Mouse (Mus musculus) urinary bladder, postnatal 4 days (tissue): Measurements from ENCODE around the gene Olfr325.
"Not testable (repeated sequence)": the region's sequence is repeated elsewhere in the genome, so short reads cannot be mapped to it uniquely, and the experiment has no call there.

Source experiments
- DNase-seq, 2 experiments: peaks; one replicate each; pipeline ENCODE4 v3.0.0; 2021 to 2022; ENCODE audit warnings: low spot score in 2 of 2

Gene Olfr325

GRCm38 (mm10) chr11:58577430-58577829 is at the start of gene Olfr325:
Gene Olfr325 (plus strand): TSS chr11:58577730.
- DNase-seq: no peak

GRCm38 (mm10) chr11:58534736-58535135 is 42.8 kb upstream of the Olfr325 start, which contains the start of gene Olfr330:
Gene Olfr330 (minus strand): TSS chr11:58534836.
- not testable (repeated sequence) for DNase-seq

- DNase-seq: no peak
These were observed 31.2 kb upstream of the Olfr325 start, which contains the start of gene Olfr329-ps for GRCm38 (mm10) chr11:58546322-58546721. Gene Olfr329-ps (minus strand): TSS chr11:58546422.

DNA sequence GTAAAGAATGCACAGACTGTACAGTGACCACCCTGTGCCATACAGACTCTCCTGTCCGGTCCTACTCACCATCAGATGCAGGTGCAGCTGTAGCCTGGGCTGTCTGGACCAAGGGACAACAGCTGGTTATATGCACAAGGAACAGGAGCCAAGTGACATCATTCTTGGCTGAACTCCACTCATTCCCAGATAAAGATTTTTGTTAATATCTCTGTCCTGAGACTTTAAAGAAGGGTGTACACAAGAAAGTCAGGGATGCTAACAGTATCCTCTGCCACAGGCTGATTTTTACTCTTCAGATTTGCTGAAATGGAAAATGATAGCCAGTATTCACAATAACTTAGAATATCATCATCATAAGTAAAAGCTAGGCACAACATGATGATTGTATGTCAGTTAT is 22.0 kb upstream of the Olfr325 start, which contains the start of gene Olfr328:
Olfr328 (minus strand) TSS at position 101 of the 400 bp plus-strand sequence.
- DNase-seq: no peak

- no peak for DNase-seq
These were observed 7.1 kb upstream of the Olfr325 start, which contains the start of gene Olfr224 for GRCm38 (mm10) chr11:58570405-58570804. Gene Olfr224 (minus strand): TSS chr11:58570553.

DNA sequence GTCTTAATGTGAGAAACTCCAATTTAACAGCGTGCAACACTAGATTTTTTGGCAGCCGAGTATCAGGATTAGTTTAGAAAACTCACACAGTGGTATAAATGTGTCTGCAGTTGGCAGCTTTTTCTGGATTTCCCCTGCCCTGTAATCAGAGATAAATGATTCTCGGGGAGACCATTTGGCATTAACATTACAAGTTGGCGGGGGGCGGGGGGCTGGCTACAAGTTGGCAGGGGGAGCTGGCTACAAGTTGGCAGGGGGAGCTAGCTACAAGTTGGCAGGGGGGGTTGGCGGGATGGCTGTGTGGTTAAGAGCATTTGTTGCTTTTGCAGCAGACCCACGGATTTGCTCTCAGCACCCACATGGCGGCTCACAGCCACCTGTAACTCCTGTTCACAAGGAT is 1.1 kb downstream of the Olfr325 start:
- DNase-seq: no peak

- DNase-seq: no peak
These were observed 10.4 kb downstream of the Olfr325 start for GRCm38 (mm10) chr11:58587898-58588348.

GRCm38 (mm10) chr11:58588620-58589250 is 11.2 kb downstream of the Olfr325 start:
- no peak for DNase-seq

GRCm38 (mm10) chr11:58594814-58595213 is 17.3 kb downstream of the Olfr325 start, which contains the start of gene Olfr324:
Gene Olfr324 (plus strand): TSS chr11:58595114.
- no peak for DNase-seq

GRCm38 (mm10) chr11:58597837-58598236 is 20.3 kb downstream of the Olfr325 start:
- no peak for DNase-seq

DNA sequence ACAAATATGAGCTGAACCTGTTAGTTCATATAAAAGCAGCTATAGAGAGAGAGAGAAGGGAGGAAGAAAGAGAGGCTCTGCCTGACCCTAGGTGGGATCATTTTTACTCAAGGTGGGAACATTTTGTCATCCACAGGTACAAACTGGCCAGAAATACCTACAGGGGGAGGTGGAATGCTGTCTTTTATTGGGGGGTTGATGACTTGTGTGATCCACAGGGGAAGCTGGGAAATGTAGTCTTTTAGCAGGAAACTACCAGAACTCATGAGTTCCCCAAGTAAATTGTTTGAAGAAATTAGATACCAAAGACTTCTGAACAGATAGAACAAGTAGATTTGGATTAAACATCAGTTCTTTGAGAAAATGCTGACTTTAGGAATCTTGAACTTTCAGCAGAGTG is 24.5 kb downstream of the Olfr325 start:
- DNase-seq: no peak

DNA sequence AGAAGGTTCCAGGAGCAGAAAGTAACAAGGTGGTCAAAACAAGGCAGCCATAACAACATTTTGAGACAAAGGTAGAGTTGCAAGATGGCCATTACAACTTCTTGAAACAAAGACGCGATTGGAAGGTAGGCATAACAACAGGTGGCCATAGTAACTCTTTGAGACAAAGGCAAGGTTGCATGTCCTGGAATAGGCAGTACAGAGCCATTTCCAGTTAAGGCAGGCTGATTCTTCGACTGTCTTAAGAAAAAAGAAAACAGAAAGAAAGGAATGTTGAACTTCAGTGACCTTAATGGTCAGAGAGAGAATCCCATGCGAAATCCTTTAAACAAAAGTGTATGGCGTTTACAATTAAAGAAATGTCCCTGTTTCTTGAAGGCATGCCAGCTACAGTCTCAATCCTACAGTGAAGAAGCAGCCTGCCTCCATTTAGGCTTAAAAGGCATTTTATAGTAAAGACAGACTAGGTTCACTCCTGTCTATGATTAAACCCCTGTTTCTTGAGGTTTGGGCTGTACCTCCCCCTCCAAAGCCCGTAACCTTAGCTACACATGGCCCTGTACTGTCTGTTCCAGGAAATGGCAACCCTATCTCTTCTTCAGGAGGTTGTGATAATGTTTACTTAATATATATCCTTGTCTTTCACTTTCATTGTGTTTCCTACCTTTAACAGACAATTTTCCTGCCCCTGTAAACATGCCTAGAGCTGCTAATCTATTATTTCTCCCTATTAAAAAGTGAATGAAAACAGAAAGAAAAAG is 25.4 kb downstream of the Olfr325 start:
- no peak for DNase-seq

- DNase-seq: no peak
These were observed 27.2 kb downstream of the Olfr325 start for GRCm38 (mm10) chr11:58604688-58605087.

GRCm38 (mm10) chr11:58605228-58605627 is 27.7 kb downstream of the Olfr325 start:
- no peak for DNase-seq

GRCm38 (mm10) chr11:58606177-58606919 is 28.8 kb downstream of the Olfr325 start:
- no peak for DNase-seq

GRCm38 (mm10) chr11:58607030-58607429 is 29.5 kb downstream of the Olfr325 start:
- no peak for DNase-seq

DNA sequence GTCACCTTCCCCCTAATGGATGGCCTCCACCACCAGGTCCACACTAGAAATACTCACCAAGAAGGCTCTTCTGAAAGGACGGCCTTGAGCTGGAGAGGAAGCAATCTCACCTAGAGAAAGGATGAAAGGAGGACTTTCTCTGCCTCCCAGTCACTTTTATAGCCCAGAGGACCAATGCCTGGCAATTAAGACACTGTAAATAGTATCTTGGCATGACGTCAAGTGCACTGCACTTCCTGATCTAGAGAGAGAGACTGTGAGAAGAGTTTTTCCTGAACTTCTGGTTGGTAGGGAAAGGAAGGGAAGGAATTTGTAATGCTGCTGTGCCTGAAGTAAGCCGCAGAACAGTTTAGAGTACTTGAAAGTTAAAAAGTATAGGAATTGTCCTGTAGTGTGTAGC is 35.8 kb downstream of the Olfr325 start:
- no peak for DNase-seq

- DNase-seq: no peak
These were observed 37.0 kb downstream of the Olfr325 start for GRCm38 (mm10) chr11:58614526-58614925.

GRCm38 (mm10) chr11:58615975-58616374 is 38.4 kb downstream of the Olfr325 start, which contains the start of gene 2210407C18Rik:
Gene 2210407C18Rik (minus strand): TSS chr11:58616075.
- no peak for DNase-seq

- no peak for DNase-seq
These were observed 40.8 kb downstream of the Olfr325 start for GRCm38 (mm10) chr11:58618369-58618768.

DNA sequence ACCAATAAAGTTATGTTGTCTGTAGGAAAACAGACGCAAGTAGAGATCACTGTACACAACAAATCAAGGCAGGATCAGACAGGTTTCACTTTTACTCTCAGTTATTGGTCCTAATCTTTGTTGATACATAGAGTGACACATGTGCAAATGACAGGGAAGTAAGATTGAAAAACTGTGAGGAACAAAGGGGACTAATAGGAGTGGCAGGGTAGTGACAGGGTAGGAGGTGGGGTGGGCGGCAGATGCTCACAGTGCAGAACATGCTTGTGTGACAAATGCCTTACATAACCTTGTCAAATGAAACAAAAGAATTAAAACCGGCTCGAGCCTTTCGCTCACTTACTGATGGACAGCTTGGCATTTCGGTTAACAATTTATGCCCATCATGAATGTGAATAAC is 41.3 kb downstream of the Olfr325 start:
- no peak for DNase-seq

DNA sequence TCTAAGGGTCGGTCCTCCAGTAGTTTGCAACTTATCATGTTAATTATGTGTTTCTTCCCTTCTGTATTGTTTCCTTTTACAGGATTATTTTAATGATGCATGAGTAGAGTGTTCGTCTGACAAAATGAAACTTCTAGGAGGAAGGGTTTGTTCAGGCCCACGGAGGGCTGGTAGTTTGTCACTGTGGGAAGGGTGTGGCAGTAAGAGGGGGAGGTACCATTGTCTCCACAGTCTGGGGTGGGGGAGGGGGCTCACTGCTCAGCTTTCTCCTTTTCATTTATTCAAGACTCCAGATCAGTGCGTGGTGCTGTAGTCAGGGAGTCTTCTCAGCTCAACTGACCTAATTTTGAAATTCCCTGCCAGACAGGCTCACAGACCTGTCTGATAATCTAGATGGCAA is 48.6 kb downstream of the Olfr325 start:
- no peak for DNase-seq
